Mouse (Mus musculus) kidney, embryonic 16.5 days (tissue): ENCODE data around the gene Tmem245. TPM values are rescaled to one million over a fixed set of nuclear protein-coding genes. Genes with fewer than 3 reads are reported as not detected.

Experiments used
- ATAC-seq: fragments of 200-750 bp; cut with Nextera tagmentation; 2 replicates; pipeline ENCODE4 v1.8.0; 2017; ENCODE audit warnings: moderate TSS enrichment; ENCODE audit not compliant: low FRiP score, low TSS enrichment
- H3K27ac ChIP-seq: fragments of 300-500 bp; sonication (generic); 2 replicates; pipeline ENCODE4 v1.5.1; 2014; ENCODE audit warnings: low read length
- H3K27me3 ChIP-seq: fragments of 300-500 bp; sonication (generic); 2 replicates; pipeline ENCODE4 v1.6.1; 2014; ENCODE audit warnings: low read length, control low read depth, mixed read lengths; ENCODE audit not compliant: insufficient read depth
- H3K36me3 ChIP-seq: fragments of 300-500 bp; sonication (generic); 2 replicates; pipeline ENCODE4 v1.6.1; 2014; ENCODE audit warnings: low read length, control low read depth, mixed read lengths; ENCODE audit not compliant: insufficient read depth
- H3K4me1 ChIP-seq: fragments of 300-500 bp; sonication (generic); 2 replicates; pipeline ENCODE4 v1.6.1; 2014; ENCODE audit warnings: low read length, control low read depth, mixed read lengths; ENCODE audit not compliant: insufficient read depth
- H3K4me2 ChIP-seq: fragments of 300-500 bp; sonication (generic); replicated peaks from 2 replicates; pipeline ENCODE4 v1.6.1; 2014; ENCODE audit warnings: low read depth, low read length
- H3K4me3 ChIP-seq: fragments of 300-500 bp; sonication (generic); 2 replicates; pipeline ENCODE4 v1.5.1; 2014; ENCODE audit warnings: mild to moderate bottlenecking, low read length
- H3K9ac ChIP-seq: fragments of 300-500 bp; sonication (generic); replicated peaks from 2 replicates; pipeline ENCODE4 v1.6.1; 2014; ENCODE audit warnings: low read length
- H3K9me3 ChIP-seq: fragments of 300-500 bp; sonication (generic); 2 replicates; pipeline ENCODE4 v1.6.1; 2016; ENCODE audit warnings: low read length, control low read depth
- WGBS: fragments of 180-500 bp; shearing (Covaris S2); extraction: QIAGEN DNeasy Blood & Tissue Kit; methylation state at CpG from one replicate; pipeline ENCODE4 v1.1.7; 2014; 5-methylcytosine and 5-hydroxymethylcytosine counted together
- polyA plus RNA-seq: library from polyadenylated mRNA; unstranded; fragments of >200 nt; fragmentation: Nextera tagmentation; extraction: Ambion mirVana; gene quantifications from 2 replicates; pipeline ENCODE4 v1.2.1, GENCODE M21; 2015

Tmem245 gene
- polyA plus RNA-seq, 1 experiment from 2014 or later, result 9.1 TPM

GRCm38 (mm10) chr4:56953235-56953634 is 6.0 kb upstream of the Tmem245 start:
- Histone ChIP-seq H3K27ac (no peak overlapping the region), H3K9ac (no peak overlapping the region), H3K4me1 (no peaks in the 10 kb centered on the region; the same call in 1 of the 2 replicates), H3K4me2 (no peak overlapping the region), H3K36me3 (no peaks in the 10 kb centered on the region), H3K4me3 (no peak overlapping the region), H3K9me3 (no peaks in the 10 kb centered on the region), H3K27me3 (no peaks in the 10 kb centered on the region)
- no peak for ATAC-seq
- WGBS, result 59% methylated on average over 6 of the region's 6 CpGs

DNA sequence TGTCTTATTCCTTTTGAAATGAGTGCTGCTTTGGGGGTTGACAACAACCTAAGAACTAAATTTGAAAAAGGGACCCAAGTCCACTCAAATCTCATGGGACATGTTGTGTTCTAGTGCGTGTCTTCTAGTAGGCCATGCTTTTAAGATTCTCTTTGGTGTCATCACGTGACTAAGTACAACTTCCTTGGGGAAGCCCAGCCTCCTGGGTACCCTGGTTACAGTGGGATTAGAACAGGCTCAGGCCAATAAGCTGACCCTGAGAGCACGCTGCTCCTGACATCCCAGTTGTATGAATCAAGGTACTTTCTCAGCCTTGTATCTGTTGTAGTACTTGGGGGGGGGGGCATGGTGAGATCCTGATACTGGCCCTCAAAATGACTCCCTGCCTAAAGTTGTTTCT is 4.5 kb upstream of the Tmem245 start:
- Histone ChIP-seq H3K4me3 (no peak overlapping the region), H3K27me3 (no peaks in the 10 kb centered on the region), H3K27ac (no peak overlapping the region), H3K9me3 (no peaks in the 10 kb centered on the region), H3K36me3 (no peaks in the 10 kb centered on the region), H3K4me2 (no peak overlapping the region), H3K9ac (no peak overlapping the region), H3K4me1 (no peaks in the 10 kb centered on the region)
- no peak for ATAC-seq
- 90% methylated on average over 3 of the region's 3 CpGs for WGBS

DNA sequence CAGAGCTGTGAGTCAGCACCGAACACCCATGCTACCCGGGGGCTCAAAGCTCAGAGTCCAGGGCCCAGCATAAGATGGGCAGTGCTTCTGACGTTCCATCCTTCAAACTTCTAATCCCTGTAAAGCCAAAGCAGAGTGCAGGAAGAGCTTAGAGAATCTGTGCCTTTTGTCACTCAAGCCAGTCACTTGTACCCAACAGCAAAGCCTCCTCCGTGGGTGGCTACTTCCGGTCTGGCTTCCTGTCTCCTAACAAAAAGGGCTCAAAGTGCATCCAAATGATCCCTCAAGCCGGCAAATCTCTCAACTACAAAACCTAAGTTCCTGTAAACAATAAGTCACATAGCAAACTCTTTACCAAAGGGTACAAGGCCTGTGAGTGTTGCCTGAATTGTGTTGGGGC is 2.3 kb upstream of the Tmem245 start:
- no peaks in the 10 kb centered on the region for H3K27me3 ChIP-seq
- peaks cover 15% of the 10 kb centered on the region for H3K4me1 ChIP-seq
- no peaks in the 10 kb centered on the region for H3K36me3 ChIP-seq
- ATAC-seq, result no peak
- no peak overlapping the region for H3K4me2 ChIP-seq
- no peak overlapping the region for H3K27ac ChIP-seq
- 69% methylated on average over 6 of the region's 6 CpGs for WGBS
- no peak overlapping the region for H3K4me3 ChIP-seq
- H3K9ac ChIP-seq, result no peak overlapping the region
- H3K9me3 ChIP-seq, result no peaks in the 10 kb centered on the region

DNA sequence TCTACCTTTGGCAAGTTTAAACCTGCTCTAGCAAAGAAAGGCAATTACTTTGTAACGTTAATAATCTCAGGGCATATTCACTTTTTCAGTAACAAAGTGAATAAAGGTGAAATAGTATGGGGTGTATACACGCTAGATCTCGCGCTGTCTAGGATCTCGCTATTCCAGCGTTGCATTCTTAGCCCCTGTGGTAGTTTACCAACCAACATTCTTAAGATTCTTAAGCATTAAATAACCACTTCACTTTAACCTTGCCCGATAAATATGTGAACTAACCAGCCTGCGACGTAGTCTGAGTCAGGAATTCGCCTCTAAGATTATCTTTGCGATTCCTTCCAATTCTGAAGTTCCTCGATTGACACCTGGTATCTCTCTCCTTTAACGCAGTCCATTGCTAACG is 1.1 kb downstream of the Tmem245 start:
- ATAC-seq, result peak; percentile 10; the same call in 1 of the 2 replicates
- Histone ChIP-seq H3K27me3 (no peaks in the 10 kb centered on the region), H3K27ac (peak overlapping the region; percentile 94), H3K36me3 (no peaks in the 10 kb centered on the region), H3K9ac (peak overlapping the region; percentile 92), H3K9me3 (no peaks in the 10 kb centered on the region), H3K4me1 (peaks cover 38% of the 10 kb centered on the region), H3K4me2 (peak overlapping the region; percentile 68), H3K4me3 (peak overlapping the region; percentile 87)
- under 1% methylated on average over 14 of the region's 14 CpGs for WGBS

- ATAC-seq, result no peak
- WGBS, result 48% methylated on average over 4 of the region's 4 CpGs
These were observed 3.0 kb downstream of the Tmem245 start for GRCm38 (mm10) chr4:56944286-56944685.

DNA sequence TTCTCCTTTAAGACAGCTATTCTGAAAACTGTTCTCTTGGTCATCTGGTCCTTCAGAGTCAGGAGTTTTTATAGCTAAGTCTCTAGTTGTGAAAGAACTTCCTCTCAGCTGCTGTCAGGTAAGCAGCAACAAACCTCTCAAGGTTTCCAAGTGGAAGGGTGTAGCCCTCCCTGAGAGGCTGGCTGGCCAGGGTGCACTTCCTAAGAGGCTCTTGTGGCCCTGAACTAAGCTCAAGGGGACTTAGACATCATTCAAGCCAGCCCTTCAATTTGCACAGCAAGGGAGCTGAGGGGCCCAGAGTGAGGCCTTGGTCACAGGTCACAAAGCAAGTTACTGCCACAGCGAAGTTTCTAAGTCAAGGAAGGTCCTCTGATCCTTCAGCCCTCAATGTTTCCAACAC is 4.0 kb downstream of the Tmem245 start:
- Histone ChIP-seq H3K4me1 (peaks cover 42% of the 10 kb centered on the region), H3K9me3 (no peaks in the 10 kb centered on the region), H3K4me2 (no peak overlapping the region), H3K36me3 (no peaks in the 10 kb centered on the region), H3K27ac (no peak overlapping the region; the same call in 1 of the 2 replicates), H3K27me3 (no peaks in the 10 kb centered on the region), H3K9ac (no peak overlapping the region), H3K4me3 (no peak overlapping the region)
- WGBS, result 37% methylated on average over 1 of the region's 1 CpGs
- no peak for ATAC-seq

More at GRCm38 (mm10) chr4:56944286-56944685, 3.0 kb downstream of the Tmem245 start:
- Histone ChIP-seq H3K36me3 (no peaks in the 10 kb centered on the region), H3K4me2 (no peak overlapping the region; the same call in 1 of the 2 replicates), H3K9me3 (no peaks in the 10 kb centered on the region), H3K9ac (peak overlapping the region; percentile 8; the same call in 1 of the 2 replicates), H3K27me3 (no peaks in the 10 kb centered on the region), H3K4me3 (no peak overlapping the region), H3K27ac (no peak overlapping the region), H3K4me1 (peaks cover 38% of the 10 kb centered on the region)

DNA sequence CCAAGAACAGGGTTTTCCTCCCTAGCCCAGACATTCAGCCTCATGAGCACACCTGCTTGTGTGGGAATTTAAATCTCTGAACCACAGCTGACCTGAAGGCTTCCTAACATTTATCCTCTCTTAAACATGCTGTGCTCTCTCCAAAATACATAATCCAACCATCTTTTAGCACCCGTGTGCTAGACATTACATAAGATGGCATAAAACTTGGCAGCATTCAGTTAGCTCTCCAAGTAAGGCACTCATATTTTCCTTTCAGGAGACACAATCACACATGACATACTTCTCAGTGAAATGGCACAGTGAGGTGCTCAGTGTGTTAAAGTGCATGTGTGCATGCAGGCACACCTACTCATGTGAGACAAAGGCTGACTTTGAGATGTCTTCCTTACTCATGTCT is 4.7 kb downstream of the Tmem245 start:
- Histone ChIP-seq H3K4me3 (no peak overlapping the region), H3K4me1 (peaks cover 42% of the 10 kb centered on the region), H3K27ac (no peak overlapping the region), H3K36me3 (no peaks in the 10 kb centered on the region), H3K4me2 (no peak overlapping the region), H3K9ac (no peak overlapping the region), H3K27me3 (no peaks in the 10 kb centered on the region), H3K9me3 (no peaks in the 10 kb centered on the region)
- ATAC-seq, result no peak
- WGBS, result 87% methylated on average over 1 of the region's 1 CpGs

DNA sequence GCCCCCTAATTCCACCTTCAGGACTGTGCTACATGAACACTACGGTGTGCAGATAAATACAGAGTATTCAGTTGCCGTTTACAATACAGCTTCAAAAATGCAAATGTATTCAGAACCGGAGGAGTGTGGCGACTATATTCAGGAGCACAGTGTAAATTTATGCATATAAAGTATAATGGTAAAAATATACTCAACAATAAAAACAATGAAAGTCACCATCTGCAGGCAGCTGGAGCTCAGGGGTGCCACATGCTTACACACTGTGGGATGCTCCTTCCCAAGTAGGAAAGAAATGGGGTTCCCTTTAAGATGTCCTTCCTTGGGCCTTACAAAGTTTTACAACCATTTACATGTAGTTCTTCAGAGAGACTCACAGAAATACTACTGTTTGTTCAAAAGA is 5.8 kb downstream of the Tmem245 start:
- no peaks in the 10 kb centered on the region for H3K27me3 ChIP-seq
- H3K4me2 ChIP-seq, result no peak overlapping the region
- H3K36me3 ChIP-seq, result 0 out of 2 replicates have a peak, but pooled peaks cover 1% of the 10 kb centered on the region
- H3K4me1 ChIP-seq, result peaks cover 47% of the 10 kb centered on the region
- H3K9me3 ChIP-seq, result no peaks in the 10 kb centered on the region
- H3K4me3 ChIP-seq, result no peak overlapping the region
- no peak overlapping the region for H3K9ac ChIP-seq
- ATAC-seq, result no peak
- 86% methylated on average over 4 of the region's 4 CpGs for WGBS
- no peak overlapping the region for H3K27ac ChIP-seq

DNA sequence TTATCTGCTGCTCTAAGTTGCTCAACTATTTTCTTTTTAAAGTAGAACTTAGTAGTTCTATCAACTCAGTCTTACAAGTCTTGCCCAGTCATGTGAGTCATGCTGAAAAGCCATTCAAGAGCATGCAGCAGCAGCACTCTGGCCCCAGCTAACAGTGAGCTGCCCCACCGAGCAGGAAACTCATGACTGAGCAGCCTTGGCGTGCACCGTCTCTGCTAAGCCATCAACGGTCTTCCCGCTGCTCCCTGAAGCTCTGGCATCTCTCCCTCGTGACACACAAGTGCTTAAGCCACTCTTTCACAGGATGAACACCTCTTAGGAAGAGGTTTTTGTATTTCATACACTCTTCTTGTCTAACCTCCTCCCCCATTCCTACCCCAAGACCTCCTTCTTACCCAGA is 10.1 kb downstream of the Tmem245 start:
- Histone ChIP-seq H3K27me3 (no peaks in the 10 kb centered on the region), H3K4me2 (no peak overlapping the region), H3K4me3 (no peak overlapping the region), H3K4me1 (peaks cover 12% of the 10 kb centered on the region), H3K27ac (no peak overlapping the region), H3K36me3 (peaks cover 27% of the 10 kb centered on the region), H3K9me3 (no peaks in the 10 kb centered on the region), H3K9ac (no peak overlapping the region)
- WGBS, result 36% methylated on average over 6 of the region's 6 CpGs
- ATAC-seq, result 0 out of 2 replicates have a peak, but pooled peaks have one; percentile 46

DNA sequence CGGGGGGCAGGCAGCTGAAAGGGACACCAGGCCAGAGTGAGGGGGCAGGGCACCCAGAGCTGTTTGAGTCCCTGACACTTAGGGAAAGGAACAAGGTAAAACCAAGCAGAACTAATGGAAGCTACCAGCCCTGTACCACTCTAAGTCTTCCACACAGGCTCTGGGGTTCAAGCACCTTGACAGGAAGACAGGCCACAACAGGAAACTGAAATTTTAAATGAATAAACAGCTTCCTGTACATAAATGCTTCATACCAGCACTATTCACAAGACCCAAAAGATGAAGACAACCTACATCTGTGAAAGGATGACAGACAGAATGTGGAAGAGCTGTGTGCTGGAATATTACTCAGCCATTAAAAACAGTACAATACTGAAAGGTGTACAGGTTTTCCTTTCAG is 11.9 kb downstream of the Tmem245 start:
- Histone ChIP-seq H3K27ac (no peak overlapping the region), H3K4me1 (peaks cover 10% of the 10 kb centered on the region), H3K9ac (no peak overlapping the region), H3K36me3 (peaks cover 27% of the 10 kb centered on the region), H3K27me3 (no peaks in the 10 kb centered on the region), H3K4me3 (no peak overlapping the region), H3K4me2 (no peak overlapping the region), H3K9me3 (no peaks in the 10 kb centered on the region)
- WGBS, result no CpG with 5 or more reads among the region's 1 CpGs
- no peak for ATAC-seq
